Mouse (Mus musculus) small intestine, adult 2 months (tissue): ENCODE results near the gene F2. TPM values are rescaled to one million over a fixed set of nuclear protein-coding genes. Genes with fewer than 3 reads are reported as not detected.

ENCODE experiments used
- H3K27ac ChIP-seq: fragments of 200-500 bp; 2 replicates; pipeline ENCODE4 v1.5.1; 2012; ENCODE audit warnings: low read depth, low read length, control low read depth, inconsistent platforms; ENCODE audit not compliant: insufficient read depth
- H3K27me3 ChIP-seq: fragments of 200-500 bp; 2 replicates; pipeline ENCODE4 v1.6.1; 2012; ENCODE audit warnings: mild to moderate bottlenecking, moderate library complexity, low read length, inconsistent platforms; ENCODE audit not compliant: control insufficient read depth, insufficient read depth
- H3K36me3 ChIP-seq: fragments of 200-500 bp; 2 replicates; pipeline ENCODE4 v1.6.1; 2012; ENCODE audit warnings: mild to moderate bottlenecking, low read length, control low read depth, inconsistent platforms; ENCODE audit not compliant: control insufficient read depth, insufficient read depth
- H3K4me1 ChIP-seq: fragments of 200-500 bp; 2 replicates; pipeline ENCODE4 v1.6.1; 2012; ENCODE audit warnings: low read length, inconsistent platforms, mixed read lengths; ENCODE audit not compliant: control insufficient read depth, insufficient read depth, insufficient read length
- H3K4me3 ChIP-seq: fragments of 200-500 bp; 2 replicates; pipeline ENCODE4 v1.5.1; 2012; ENCODE audit warnings: low read depth, mild to moderate bottlenecking, control low read depth, inconsistent platforms, low read length, moderate library complexity
- CTCF ChIP-seq: fragments of 200-500 bp; IDR thresholded peaks from 2 replicates; pipeline ENCODE4 v1.5.1; 2012; ENCODE audit warnings: low read depth, mild to moderate bottlenecking, control low read depth, inconsistent platforms, low read length, moderate library complexity, mixed read lengths; ENCODE audit not compliant: insufficient replicate concordance, insufficient read length; ENCODE audit errors: extremely low read depth
- POLR2A ChIP-seq: fragments of 200-500 bp; IDR thresholded peaks from 2 replicates; pipeline ENCODE4 v1.6.1; 2012; ENCODE audit warnings: low read depth, mild to moderate bottlenecking, control low read depth, inconsistent platforms, low read length, moderate library complexity
- WGBS: fragments of 180-500 bp; shearing (Covaris S2); methylation state at CpG from one replicate; pipeline ENCODE4 v1.1.7; 2018; 5-methylcytosine and 5-hydroxymethylcytosine counted together
- polyA plus RNA-seq: library from polyadenylated mRNA; depleted of rRNA; stranded (reverse); fragments of >200 nt; gene quantifications from 2 replicates; pipeline ENCODE4 v1.2.3, GENCODE M21; 2012; rRNA removed

The F2 gene
- polyA plus RNA-seq, 1 experiment = 0.20 TPM

- peaks cover 48% of the 10 kb centered on the region for H3K36me3 ChIP-seq
- WGBS = 85% methylated on average over 1 of the region's 1 CpGs
Measured at GRCm38 (mm10) chr2:91586242-91586641, 50.0 kb downstream of the F2 start.

DNA sequence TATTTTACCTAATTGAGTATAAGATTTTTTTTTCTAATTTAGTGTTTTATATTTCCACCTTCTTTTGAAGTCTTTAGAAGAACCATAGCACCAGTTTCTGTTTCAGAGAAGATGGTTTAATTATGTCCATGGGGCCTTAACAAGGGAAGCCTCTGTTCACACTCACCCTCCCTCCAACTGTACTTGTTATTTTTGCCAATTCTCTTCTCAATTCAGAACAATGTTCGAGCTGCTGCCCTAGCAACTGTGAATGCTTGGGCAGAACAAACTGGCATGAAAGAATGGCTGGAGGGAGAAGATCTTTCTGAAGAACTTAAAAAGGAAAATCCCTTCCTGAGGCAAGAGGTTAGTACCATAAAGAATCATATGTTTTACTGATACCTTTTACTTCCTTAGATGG is 55.3 kb downstream of the F2 start:
- Histone ChIP-seq H3K27ac (no peak overlapping the region), H3K27me3 (no peaks in the 10 kb centered on the region), H3K4me3 (no peak overlapping the region), H3K36me3 (peaks cover 46% of the 10 kb centered on the region), H3K4me1 (no peaks in the 10 kb centered on the region)
- 91% methylated on average over 1 of the region's 1 CpGs for WGBS
- no peak for TF ChIP-seq CTCF
- TF ChIP-seq POLR2A = no peak

More at GRCm38 (mm10) chr2:91586242-91586641, 50.0 kb downstream of the F2 start:
- TF ChIP-seq CTCF (no peak), POLR2A (no peak)
- Histone ChIP-seq H3K27ac (no peak overlapping the region), H3K27me3 (no peaks in the 10 kb centered on the region), H3K4me1 (no peaks in the 10 kb centered on the region), H3K4me3 (no peak overlapping the region)

Other genes with a start within 250 kb of the F2 start
- gene 1110051M20Rik, start 191.7 kb downstream of the F2 start, polyA plus RNA-seq = 2.5 and 3.9 TPM in 2 replicates
- 6.4 and 12.0 TPM in 2 replicates for gene Lrp4, start 178.9 kb downstream of the F2 start, polyA plus RNA-seq
- gene Ckap5, start 109.7 kb downstream of the F2 start, polyA plus RNA-seq = 1.1 and 2.7 TPM in 2 replicates
- 6.2 and 11.0 TPM in 2 replicates for gene Zfp408, start 13.4 kb upstream of the F2 start, polyA plus RNA-seq
- 44.2 and 99.2 TPM in 2 replicates for gene Arhgap1, start 13.4 kb upstream of the F2 start, polyA plus RNA-seq
- gene Atg13, start 74.2 kb upstream of the F2 start, polyA plus RNA-seq = 10.0 and 26.0 TPM in 2 replicates
- 1.5 and 1.9 TPM in 2 replicates for gene Harbi1, start 74.4 kb upstream of the F2 start, polyA plus RNA-seq
- gene Ambra1, start 93.7 kb upstream of the F2 start, polyA plus RNA-seq = 9.9 and 20.7 TPM in 2 replicates